Mouse (Mus musculus) c-Kit-positive CD71-positive TER-119-negative erythroid progenitor cells, embryonic 14.5 days (primary cell): ENCODE results near the gene Top3b.
"Not testable (repeated sequence)": the region's sequence is repeated elsewhere in the genome, so short reads cannot be mapped to it uniquely, and the experiment has no call there.

Experiments used
- DNase-seq: peaks from one replicate; pipeline ENCODE4 v3.0.0-alpha.2; 2013; ENCODE audit warnings: low read depth

The Top3b gene

GRCm38 (mm10) chr16:16897056-16897584 lies 26.6 kb downstream of the Top3b start:
- DNase-seq = peak; percentile 6

GRCm38 (mm10) chr16:16902329-16902728 lies 31.8 kb downstream of the Top3b start:
- no peak for DNase-seq

- no peak for DNase-seq
These were observed 32.7 kb downstream of the Top3b start for GRCm38 (mm10) chr16:16903188-16903587.

GRCm38 (mm10) chr16:16907799-16908198 lies 37.3 kb downstream of the Top3b start:
- no peak for DNase-seq

GRCm38 (mm10) chr16:16911641-16912597 lies 41.4 kb downstream of the Top3b start:
- DNase-seq = peak; percentile 48

- no peak for DNase-seq
These were observed 42.9 kb downstream of the Top3b start for GRCm38 (mm10) chr16:16913440-16913839.

GRCm38 (mm10) chr16:16918441-16919117 lies 48.0 kb downstream of the Top3b start:
- DNase-seq = no peak

GRCm38 (mm10) chr16:16921021-16921435 lies 50.5 kb downstream of the Top3b start:
- no peak for DNase-seq

GRCm38 (mm10) chr16:16924481-16924880 lies 53.9 kb downstream of the Top3b start:
- DNase-seq = no peak

GRCm38 (mm10) chr16:16926536-16926935 lies 56.0 kb downstream of the Top3b start:
- DNase-seq = no peak

- not testable (repeated sequence) for DNase-seq
These were observed 58.4 kb downstream of the Top3b start for GRCm38 (mm10) chr16:16928908-16929307.

GRCm38 (mm10) chr16:16930326-16930725 lies 59.8 kb downstream of the Top3b start:
- DNase-seq = no peak

- DNase-seq = no peak
These were observed 60.3 kb downstream of the Top3b start for GRCm38 (mm10) chr16:16930810-16931296.

GRCm38 (mm10) chr16:16939543-16939942 lies 69.0 kb downstream of the Top3b start:
- peak; percentile 23 for DNase-seq

- DNase-seq = no peak
These were observed 70.5 kb downstream of the Top3b start for GRCm38 (mm10) chr16:16941078-16941477.
